Mouse (Mus musculus) midbrain, postnatal 0 days (tissue): ENCODE results near the gene Skida1. TPM values are rescaled to one million over a fixed set of nuclear protein-coding genes. Genes with fewer than 3 reads are reported as not detected.

Experiments
- ATAC-seq: fragments of 200-750 bp; cut with Nextera tagmentation; 2 replicates; pipeline ENCODE4 v1.8.0; 2017; ENCODE audit warnings: moderate number of reproducible peaks, mild to moderate bottlenecking, moderate TSS enrichment, moderate library complexity; ENCODE audit not compliant: low FRiP score
- DNase-seq: peaks from one replicate; pipeline ENCODE4 v3.0.0-alpha.2; 2015; ENCODE audit warnings: low spot score
- H3K27ac ChIP-seq: fragments of 300-500 bp; sonication (generic); 2 replicates; pipeline ENCODE4 v1.5.1; 2014; ENCODE audit warnings: low read depth, mild to moderate bottlenecking, low read length, mixed read lengths
- H3K27me3 ChIP-seq: fragments of 300-500 bp; sonication (generic); 2 replicates; pipeline ENCODE4 v1.6.1; 2014; ENCODE audit warnings: low read length, control low read depth, mixed read lengths; ENCODE audit not compliant: insufficient read depth
- H3K36me3 ChIP-seq: fragments of 300-500 bp; sonication (generic); 2 replicates; pipeline ENCODE4 v1.6.1; 2014; ENCODE audit warnings: low read length, control low read depth, mixed read lengths; ENCODE audit not compliant: insufficient read depth
- H3K4me1 ChIP-seq: fragments of 300-500 bp; sonication (generic); 2 replicates; pipeline ENCODE4 v1.6.1; 2014; ENCODE audit warnings: mild to moderate bottlenecking, control low read depth, antibody characterized with exemption, low read length, mixed read lengths; ENCODE audit not compliant: insufficient read depth
- H3K4me2 ChIP-seq: fragments of 300-500 bp; sonication (generic); 2 replicates; pipeline ENCODE4 v1.6.1; 2014; ENCODE audit warnings: low read depth, mild to moderate bottlenecking, low read length, mixed read lengths; ENCODE audit not compliant: poor library complexity, severe bottlenecking
- H3K4me3 ChIP-seq: fragments of 300-500 bp; sonication (generic); 2 replicates; pipeline ENCODE4 v1.5.1; 2014; ENCODE audit warnings: low read depth, mild to moderate bottlenecking, low read length, moderate library complexity
- H3K9ac ChIP-seq: fragments of 300-500 bp; sonication (generic); replicated peaks from 2 replicates; pipeline ENCODE4 v1.6.1; 2014; ENCODE audit warnings: mild to moderate bottlenecking, low read length, moderate library complexity, mixed read lengths; ENCODE audit not compliant: poor library complexity, severe bottlenecking
- H3K9me3 ChIP-seq: fragments of 300-500 bp; sonication (generic); 2 replicates; pipeline ENCODE4 v1.6.1; 2016; ENCODE audit warnings: low read length, control low read depth
- CTCF ChIP-seq: IDR thresholded peaks from 2 replicates; pipeline ENCODE4 v1.5.1; 2016; ENCODE audit warnings: antibody characterized with exemption, mild to moderate bottlenecking
- WGBS: fragments of 180-500 bp; shearing (Covaris S2); extraction: QIAGEN DNeasy Blood & Tissue Kit; methylation state at CpG from one replicate; pipeline ENCODE4 v1.1.7; 2014; 5-methylcytosine and 5-hydroxymethylcytosine counted together
- polyA plus RNA-seq: library from polyadenylated mRNA; unstranded; fragments of >200 nt; fragmentation: Nextera tagmentation; extraction: Ambion mirVana; gene quantifications from 2 replicates; pipeline ENCODE4 v1.2.1, GENCODE M21; 2015
- total RNA-seq: library from RNA; depleted of rRNA; stranded (reverse); fragments of >200 nt; gene quantifications from 2 replicates; pipeline ENCODE4 v1.2.3, GENCODE M21; 2014

The Skida1 gene
- total and polyA plus RNA-seq, 2 experiments from 2014 or later = 4.3 to 12.1 TPM

GRCm38 (mm10) chr2:18056786-18057255 is 8.0 kb upstream of the Skida1 start:
- WGBS = 0% methylated on average over 25 of the region's 50 CpGs
- no peaks in the 10 kb centered on the region for H3K27me3 ChIP-seq
- H3K27ac ChIP-seq = peak overlapping the region; percentile 96
- peak overlapping the region; percentile 79 for H3K9ac ChIP-seq
- ATAC-seq (peak; percentile 93), DNase-seq (peak; percentile 92)
- peak overlapping the region; percentile 68 for H3K4me3 ChIP-seq
- no peaks in the 10 kb centered on the region for H3K4me1 ChIP-seq
- TF ChIP-seq CTCF = no peak
- no peaks in the 10 kb centered on the region for H3K9me3 ChIP-seq
- H3K36me3 ChIP-seq = no peaks in the 10 kb centered on the region
- H3K4me2 ChIP-seq = peak overlapping the region; percentile 91

DNA sequence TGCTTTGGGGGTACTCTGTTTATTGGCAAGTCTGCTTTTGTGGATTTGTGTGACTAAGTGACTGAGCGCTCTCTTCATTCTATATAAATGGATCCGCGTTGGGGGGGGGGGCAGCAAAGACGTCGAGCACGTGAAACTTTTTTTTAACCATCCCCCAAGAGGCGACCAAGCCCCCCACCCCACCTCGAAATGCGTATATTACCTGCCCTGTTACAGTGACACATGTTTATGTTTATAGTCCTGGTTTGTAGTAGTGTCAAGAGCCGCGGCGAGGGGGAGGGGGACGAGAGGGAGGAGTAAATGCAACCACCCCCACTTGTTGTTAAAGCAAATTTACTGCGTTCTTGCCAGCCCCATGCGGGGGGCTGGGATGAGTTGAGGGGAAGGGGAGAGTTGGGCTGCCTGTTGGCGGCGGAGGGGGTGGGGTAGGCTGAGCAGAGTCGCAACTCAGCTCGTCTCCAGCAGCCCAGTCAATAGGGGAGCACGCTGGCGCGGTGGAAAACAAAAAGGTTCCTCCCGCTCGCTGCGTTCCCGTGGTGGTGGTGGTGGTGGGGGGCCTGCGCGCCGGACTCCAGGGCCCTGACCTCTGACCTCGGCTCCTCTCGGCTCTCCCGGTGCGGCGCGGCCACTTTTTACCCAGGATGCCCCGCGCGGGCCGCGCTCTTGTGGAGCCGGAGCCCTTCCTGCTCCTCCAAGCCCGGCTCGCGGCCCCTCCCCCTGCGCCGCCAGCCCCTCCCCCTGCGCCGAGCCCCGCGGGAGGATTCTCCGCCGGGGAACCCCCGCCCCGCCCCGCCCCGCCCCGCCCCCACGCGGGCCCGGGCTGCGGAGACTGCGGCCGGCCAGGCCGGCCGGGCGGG is 7.3 kb upstream of the Skida1 start:
- H3K4me3 ChIP-seq = peak overlapping the region; percentile 68
- ATAC-seq (peak; percentile 87), DNase-seq (peak; percentile 92)
- TF ChIP-seq CTCF = no peak
- H3K9ac ChIP-seq = peak overlapping the region; percentile 79
- under 1% methylated on average over 57 of the region's 66 CpGs for WGBS
- no peaks in the 10 kb centered on the region for H3K9me3 ChIP-seq
- H3K27me3 ChIP-seq = no peaks in the 10 kb centered on the region
- H3K4me2 ChIP-seq = peak overlapping the region; percentile 91
- no peaks in the 10 kb centered on the region for H3K36me3 ChIP-seq
- no peaks in the 10 kb centered on the region for H3K4me1 ChIP-seq
- peak overlapping the region; percentile 96 for H3K27ac ChIP-seq

DNA sequence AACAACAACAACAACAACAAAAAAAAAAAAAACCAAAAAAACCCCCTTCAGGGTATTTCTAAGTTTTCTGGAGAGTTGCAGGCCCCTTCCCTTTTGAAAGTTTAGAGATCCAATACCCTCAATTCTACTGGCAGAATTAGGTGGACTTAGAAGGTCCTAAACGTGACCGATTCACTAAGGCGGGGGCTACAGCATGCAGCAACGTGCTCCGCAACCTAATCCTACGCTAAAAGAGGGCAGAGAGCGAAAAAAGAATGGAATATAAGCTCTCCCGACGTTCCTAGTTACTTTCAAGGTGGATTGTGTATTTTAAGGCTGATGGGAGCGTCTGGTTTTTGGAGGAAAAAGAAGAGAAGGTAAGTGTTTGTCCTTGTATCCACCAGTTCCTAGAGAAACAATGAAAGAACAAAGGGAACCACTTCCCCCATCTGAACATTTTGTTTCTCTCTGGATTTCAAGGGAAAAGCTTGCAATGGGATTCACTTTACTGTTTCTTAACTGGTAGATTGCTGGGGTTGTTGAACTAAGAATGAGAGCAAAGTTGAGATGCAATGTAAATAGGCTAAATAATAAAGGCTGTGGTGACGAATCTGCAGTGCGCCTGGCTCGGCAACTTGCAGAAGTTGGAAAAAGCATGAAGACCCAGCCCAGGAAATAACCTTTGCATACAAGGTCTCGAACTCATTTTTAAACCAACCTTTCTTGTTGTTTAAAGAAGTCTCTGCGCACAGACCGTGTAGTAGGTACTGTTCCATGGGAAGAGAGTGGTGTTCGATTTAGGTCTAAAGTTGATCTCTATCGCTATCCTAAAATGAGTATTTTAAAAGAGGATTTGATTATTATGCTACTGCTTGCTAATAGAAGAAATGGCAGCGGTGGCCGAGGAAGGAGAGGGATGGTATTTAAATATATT is 6.4 kb upstream of the Skida1 start, which contains the start of gene Mllt10:
Gene Mllt10, plus strand, starts transcription at position 222 of the 913 bp plus-strand sequence.
- WGBS = 15% methylated on average over 20 of the region's 20 CpGs
- no peaks in the 10 kb centered on the region for H3K27me3 ChIP-seq
- peak within 1 kb of the TSS; percentile 79 for H3K9ac ChIP-seq
- peak within 1 kb of the TSS; percentile 91 for H3K4me2 ChIP-seq
- H3K9me3 ChIP-seq = no peaks in the 10 kb centered on the region
- ATAC-seq (no peak), DNase-seq (no peak)
- peak within 1 kb of the TSS; percentile 96 for H3K27ac ChIP-seq
- H3K36me3 ChIP-seq = no peaks in the 10 kb centered on the region
- peak within 1 kb of the TSS; percentile 68 for H3K4me3 ChIP-seq
- no peak for TF ChIP-seq CTCF
- H3K4me1 ChIP-seq = no peaks in the 10 kb centered on the region

- no peaks in the 10 kb centered on the region for H3K36me3 ChIP-seq
- 55% methylated on average over 2 of the region's 2 CpGs for WGBS
- no peak for ATAC-seq
- H3K27ac ChIP-seq = no peak overlapping the region
- peaks cover 8% of the 10 kb centered on the region; the same call in 1 of the 2 replicates for H3K4me1 ChIP-seq
- no peaks in the 10 kb centered on the region for H3K9me3 ChIP-seq
- no peak overlapping the region for H3K4me3 ChIP-seq
- no peak overlapping the region for H3K4me2 ChIP-seq
- H3K9ac ChIP-seq = no peak overlapping the region
- no peak for TF ChIP-seq CTCF
- peak; percentile 81 for DNase-seq
- no peaks in the 10 kb centered on the region for H3K27me3 ChIP-seq
Observed at GRCm38 (mm10) chr2:18053951-18054530, 5.2 kb upstream of the Skida1 start.

DNA sequence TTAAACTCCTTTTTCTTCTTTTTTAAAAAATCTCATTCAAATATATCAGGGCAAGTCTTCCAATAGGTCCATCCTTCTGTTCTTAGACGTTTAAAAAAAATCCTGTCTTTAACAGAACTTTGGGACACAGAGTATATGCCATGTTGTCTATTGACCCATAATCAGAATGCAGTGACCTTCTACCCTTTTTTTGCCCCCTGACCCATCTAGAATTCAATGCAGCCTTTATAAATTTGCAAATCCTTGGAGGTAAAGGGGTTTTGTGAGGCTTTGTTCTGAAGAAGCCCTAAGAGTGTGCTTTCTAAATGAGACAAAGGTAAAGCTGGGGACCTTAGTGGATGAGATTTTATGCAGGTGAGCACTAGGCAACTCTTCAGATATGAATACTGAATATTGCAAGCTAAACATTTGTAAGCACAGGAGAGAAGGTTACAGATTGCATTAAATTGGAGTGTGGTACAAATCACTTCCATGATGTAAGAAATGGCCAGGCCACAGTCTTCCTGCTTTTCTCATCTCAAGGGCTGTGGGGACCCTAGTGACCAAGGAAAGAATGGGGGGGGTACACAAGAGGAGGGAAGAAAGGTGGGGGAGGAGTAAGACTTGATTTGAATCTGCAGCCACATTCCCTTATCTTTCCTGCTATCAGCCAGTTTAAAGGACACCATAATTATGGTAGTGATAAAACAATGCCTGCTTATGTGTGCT is 4.5 kb upstream of the Skida1 start:
- no peaks in the 10 kb centered on the region for H3K27me3 ChIP-seq
- no peak overlapping the region for H3K4me3 ChIP-seq
- ATAC-seq = no peak
- TF ChIP-seq CTCF = no peak
- H3K9ac ChIP-seq = no peak overlapping the region
- WGBS = 60% methylated on average over 1 of the region's 1 CpGs
- H3K9me3 ChIP-seq = no peaks in the 10 kb centered on the region
- H3K4me1 ChIP-seq = peaks cover 8% of the 10 kb centered on the region; the same call in 1 of the 2 replicates
- H3K4me2 ChIP-seq = no peak overlapping the region
- DNase-seq = no peak
- no peaks in the 10 kb centered on the region for H3K36me3 ChIP-seq
- no peak overlapping the region for H3K27ac ChIP-seq
